In genomic region chr11:16948756-16949155, GRCm38 (mm10) we compare ENCODE assay signal across 9 mouse cellular contexts. TPM values are rescaled to one million over a fixed set of nuclear protein-coding genes. Genes with fewer than 3 reads are reported as not detected.
DNase-seq lines count a peak whose midpoint lies in the region; ATAC-seq lines count a peak whose summit lies in the region.
"Had no signal": no experiment of that assay in that cellular context is flagged by ENCODE, and none has a peak within 500 bp of the region (broad histone marks: within the 10 kb centered on the region; RNA-seq: fewer than 3 reads in every experiment).

No protein-coding gene starts in this region.

- H3K4me3 ChIP-seq in forebrain, embryonic 14.5 days (ENCODE audit: low read depth, low read length), result no peak overlapping the region
- H3K4me3 ChIP-seq in forebrain, embryonic 12.5 days (replicated peaks), result no peak overlapping the region
- H3K4me3 ChIP-seq in forebrain, embryonic 10.5 days, result no peak overlapping the region
- H3K4me3 ChIP-seq: neural tube, embryonic 12.5 days had no signal

- H3K4me1 ChIP-seq in forebrain, embryonic 14.5 days (ENCODE audit: control insufficient read depth, insufficient read depth, low read length), result no peaks in the 10 kb centered on the region
- H3K4me1 ChIP-seq in forebrain, embryonic 12.5 days, result peaks cover 7% of the 10 kb centered on the region
- H3K4me1 ChIP-seq in forebrain, embryonic 10.5 days, result peaks cover 21% of the 10 kb centered on the region

- H3K36me3 ChIP-seq in forebrain, embryonic 14.5 days (ENCODE audit: control insufficient read depth, insufficient read depth, low read length), result no peaks in the 10 kb centered on the region
- H3K36me3 ChIP-seq in forebrain, embryonic 12.5 days (replicated peaks), result no peaks in the 10 kb centered on the region; the same call in 1 of the 2 replicates
- H3K36me3 ChIP-seq in forebrain, embryonic 10.5 days (replicated peaks), result peaks cover 11% of the 10 kb centered on the region
- H3K36me3 ChIP-seq: neural tube, embryonic 12.5 days had no signal

- ATAC-seq in forebrain, embryonic 14.5 days, result no peak
- ATAC-seq in forebrain, embryonic 12.5 days (ENCODE audit: low FRiP score), result no peak

- DNase-seq in forebrain, embryonic 14.5 days (ENCODE audit: low spot score), result peak; percentile 47
- DNase-seq in ovary, postnatal 14 days (ENCODE audit: low spot score), result peak; percentile 44
- DNase-seq in ovary, adult 18-20 months (ENCODE audit: low spot score), result no peak
- DNase-seq in embryo, embryonic 11 days, result peak; percentile 36
- peak; percentile 23 to 47 for DNase-seq in kidney, adult 8-10 months
- DNase-seq in retina, embryonic 14.5 days (ENCODE audit: low spot score), result peak; percentile 63
- DNase-seq in forebrain, embryonic 10.5 days (ENCODE audit: extremely low spot score, low spot score), result no peak

- no peak overlapping the region for H3K27ac ChIP-seq in forebrain, embryonic 14.5 days (ENCODE audit: low read depth, low read length)
- H3K27ac ChIP-seq in forebrain, embryonic 12.5 days, result no peak overlapping the region
- H3K27ac ChIP-seq in forebrain, embryonic 10.5 days, result no peak overlapping the region
- H3K27ac ChIP-seq: neural tube, embryonic 12.5 days had no signal

- H3K9ac ChIP-seq in forebrain, embryonic 14.5 days (ENCODE audit: low read length), result no peak overlapping the region
- H3K9ac ChIP-seq in forebrain, embryonic 12.5 days, result no peak overlapping the region
- H3K9ac ChIP-seq: neural tube, embryonic 12.5 days had no signal

- no peak overlapping the region for H3K4me2 ChIP-seq in forebrain, embryonic 14.5 days (ENCODE audit: low read length)
- no peak overlapping the region for H3K4me2 ChIP-seq in forebrain, embryonic 12.5 days
- H3K4me2 ChIP-seq: neural tube, embryonic 12.5 days had no signal

- no peaks in the 10 kb centered on the region for H3K27me3 ChIP-seq in forebrain, embryonic 14.5 days (replicated peaks; ENCODE audit: control insufficient read depth, insufficient read depth, low read length)
- H3K27me3 ChIP-seq in forebrain, embryonic 12.5 days, result no peaks in the 10 kb centered on the region
- H3K27me3 ChIP-seq in forebrain, embryonic 10.5 days (ENCODE audit: poor library complexity, severe bottlenecking), result no peaks in the 10 kb centered on the region
- H3K27me3 ChIP-seq: neural tube, embryonic 12.5 days had no signal

- H3K9me3 ChIP-seq in forebrain, embryonic 14.5 days (replicated peaks; ENCODE audit: control insufficient read depth, low read length), result no peaks in the 10 kb centered on the region
- no peaks in the 10 kb centered on the region for H3K9me3 ChIP-seq in forebrain, embryonic 12.5 days
- H3K9me3 ChIP-seq in forebrain, embryonic 10.5 days, result no peaks in the 10 kb centered on the region
- H3K9me3 ChIP-seq: neural tube, embryonic 12.5 days had no signal

- WGBS in forebrain, embryonic 14.5 days, result 35% methylated on average over 1 of the region's 1 CpGs
- 26% methylated on average over 1 of the region's 1 CpGs for WGBS in forebrain, embryonic 12.5 days
- WGBS in forebrain, embryonic 10.5 days, result 44% methylated on average over 1 of the region's 1 CpGs

RNA-seq across cellular contexts. Expression of gene Fbxo48, which starts 2.4 kb away (rescaled TPM):
- polyA plus RNA-seq in forebrain, embryonic 14.5 days (2014; fragmentation: Nextera tagmentation; extraction: Ambion mirVana), result 0.77 and 1.6 TPM in 2 replicates
- 1.5 and 1.9 TPM in 2 replicates for polyA plus RNA-seq in forebrain, embryonic 12.5 days (2016; fragmentation: Nextera tagmentation; extraction: Ambion mirVana)
- 2.2 TPM in 2 replicates for polyA plus RNA-seq in forebrain, embryonic 10.5 days (2016; fragmentation: Nextera tagmentation; extraction: Ambion mirVana)

Comparison
In these comparisons a context has a peak if more than half of its experiments do, and no peak if none do; other contexts are left out.
1. DNase-seq: peak in forebrain, embryonic 14.5 days (single experiment), ovary, postnatal 14 days (single experiment), embryo, embryonic 11 days (single experiment), kidney, adult 8-10 months (2 of 2) and retina, embryonic 14.5 days (single experiment); none in ovary, adult 18-20 months (single experiment) and forebrain, embryonic 10.5 days (single experiment).